Comparison of ENCODE assay signal across 8 mouse cellular contexts in the genomic region with DNA sequence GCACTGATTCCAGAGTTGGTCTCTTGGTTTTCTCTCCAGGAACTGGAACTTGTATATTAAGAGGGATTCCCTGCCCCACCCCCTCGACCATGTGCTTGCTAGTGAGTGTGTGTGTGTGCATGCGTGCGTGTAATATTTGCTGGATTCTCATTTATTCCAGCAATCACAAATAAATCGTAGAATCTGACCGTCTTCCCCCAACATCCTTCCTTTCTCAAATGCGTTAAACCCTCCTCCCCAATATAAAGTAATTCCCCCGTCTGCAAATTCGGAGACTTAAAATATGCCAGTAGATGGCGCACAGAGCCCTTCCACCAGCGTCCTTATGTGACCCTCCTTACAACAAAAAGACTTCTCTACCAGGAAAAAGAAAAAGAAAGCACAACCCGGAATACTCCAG. TPM values are rescaled to one million over a fixed set of nuclear protein-coding genes. Genes with fewer than 3 reads are reported as not detected.
DNase-seq lines count a peak whose midpoint lies in the region; ATAC-seq and TF ChIP-seq lines count a peak whose summit lies in the region.

No protein-coding gene starts in this region.

- TF ChIP-seq EP300 in heart, postnatal 0 days (IDR thresholded peaks at IDR 0.05; ENCODE audit: low read depth) = no peak
- no peak for TF ChIP-seq EP300 in liver, postnatal 0 days (IDR thresholded peaks at IDR 0.05; ENCODE audit: low read depth)

- no peak overlapping the region for H3K9ac ChIP-seq in heart, postnatal 0 days (replicated peaks; ENCODE audit: low read depth, low read length)
- no peak overlapping the region for H3K9ac ChIP-seq in liver, postnatal 0 days (replicated peaks)
- no peak overlapping the region for H3K9ac ChIP-seq in neural tube, embryonic 13.5 days

- 1% methylated on average over 11 of the region's 11 CpGs for WGBS in embryonic facial prominence, embryonic 10.5 days
- 3% methylated on average over 11 of the region's 11 CpGs for WGBS in heart, postnatal 0 days
- WGBS in liver, postnatal 0 days (ENCODE audit: insufficient replicate concordance) = under 1% methylated on average over 11 of the region's 11 CpGs
- WGBS in neural tube, embryonic 13.5 days = 0% methylated on average over 11 of the region's 11 CpGs

- ATAC-seq in heart, postnatal 0 days (ENCODE audit: insufficient read depth, low read depth) = no peak
- no peak for ATAC-seq in liver, postnatal 0 days
- ATAC-seq in neural tube, embryonic 13.5 days (ENCODE audit: low read depth) = no peak

- H3K27me3 ChIP-seq in embryonic facial prominence, embryonic 10.5 days (replicated peaks; ENCODE audit: low read depth, poor library complexity, severe bottlenecking) = peaks cover 13% of the 10 kb centered on the region
- no peaks in the 10 kb centered on the region for H3K27me3 ChIP-seq in heart, postnatal 0 days (ENCODE audit: control insufficient read depth, insufficient read depth, low read length)
- H3K27me3 ChIP-seq in liver, postnatal 0 days (ENCODE audit: insufficient read depth, low read length) = peaks cover 6% of the 10 kb centered on the region; the same call in 1 of the 2 replicates
- H3K27me3 ChIP-seq in neural tube, embryonic 13.5 days = peaks cover 11% of the 10 kb centered on the region

- no peaks in the 10 kb centered on the region for H3K36me3 ChIP-seq in embryonic facial prominence, embryonic 10.5 days (replicated peaks)
- no peaks in the 10 kb centered on the region for H3K36me3 ChIP-seq in heart, postnatal 0 days (replicated peaks; ENCODE audit: control insufficient read depth, insufficient read depth, low read length)
- H3K36me3 ChIP-seq in liver, postnatal 0 days (replicated peaks; ENCODE audit: insufficient read depth, low read length) = no peaks in the 10 kb centered on the region
- H3K36me3 ChIP-seq in neural tube, embryonic 13.5 days = no peaks in the 10 kb centered on the region

- H3K4me3 ChIP-seq in embryonic facial prominence, embryonic 10.5 days = peak overlapping the region; percentile 94; the same call in 1 of the 2 replicates
- H3K4me3 ChIP-seq in heart, postnatal 0 days (ENCODE audit: low read depth, low read length) = peak overlapping the region; percentile 94
- H3K4me3 ChIP-seq in liver, postnatal 0 days (ENCODE audit: low read depth, low read length) = no peak overlapping the region
- H3K4me3 ChIP-seq in neural tube, embryonic 13.5 days = peak overlapping the region; percentile 16

- H3K9me3 ChIP-seq in embryonic facial prominence, embryonic 10.5 days = no peaks in the 10 kb centered on the region
- no peaks in the 10 kb centered on the region for H3K9me3 ChIP-seq in heart, postnatal 0 days (replicated peaks; ENCODE audit: control insufficient read depth, low read length)
- H3K9me3 ChIP-seq in liver, postnatal 0 days (ENCODE audit: low read length) = no peaks in the 10 kb centered on the region
- H3K9me3 ChIP-seq in neural tube, embryonic 13.5 days = no peaks in the 10 kb centered on the region

- TF ChIP-seq CTCF in heart, postnatal 0 days (IDR thresholded peaks at IDR 0.05; ENCODE audit: low read depth) = peak; percentile 70
- TF ChIP-seq CTCF in liver, postnatal 0 days (IDR thresholded peaks at IDR 0.05; ENCODE audit: low read depth) = peak; percentile 77

- peak; percentile 81 for DNase-seq in CD4-positive helper T cell, adult 2 months (ENCODE audit: low read depth, low spot score)
- DNase-seq in adipocyte (ENCODE audit: low spot score) = peak; percentile 72
- DNase-seq in embryonic facial prominence, embryonic 10.5 days (ENCODE audit: low spot score) = peak; percentile 69
- peak; percentile 74 for DNase-seq in heart, postnatal 0 days (ENCODE audit: low spot score)
- DNase-seq in kidney, postnatal 10 days = peak; percentile 71
- peak; percentile 41 for DNase-seq in liver, postnatal 0 days
- DNase-seq in thymus, postnatal 4 days = peak; percentile 74

- H3K4me1 ChIP-seq in embryonic facial prominence, embryonic 10.5 days = peaks cover 23% of the 10 kb centered on the region
- 0 out of 2 replicates have a peak, but pooled peaks cover 3% of the 10 kb centered on the region for H3K4me1 ChIP-seq in heart, postnatal 0 days (ENCODE audit: control insufficient read depth, insufficient read depth)
- peaks cover 17% of the 10 kb centered on the region for H3K4me1 ChIP-seq in liver, postnatal 0 days (ENCODE audit: insufficient read depth)
- H3K4me1 ChIP-seq in neural tube, embryonic 13.5 days (replicated peaks) = peaks cover 25% of the 10 kb centered on the region

- no peak overlapping the region for H3K27ac ChIP-seq in embryonic facial prominence, embryonic 10.5 days (replicated peaks)
- no peak overlapping the region for H3K27ac ChIP-seq in heart, postnatal 0 days (ENCODE audit: low read depth)
- no peak overlapping the region for H3K27ac ChIP-seq in liver, postnatal 0 days (ENCODE audit: low read depth)
- H3K27ac ChIP-seq in neural tube, embryonic 13.5 days (replicated peaks) = no peak overlapping the region

- peak overlapping the region; percentile 98 for H3K4me2 ChIP-seq in heart, postnatal 0 days (ENCODE audit: low read depth, low read length)
- peak overlapping the region; percentile 100 for H3K4me2 ChIP-seq in liver, postnatal 0 days (ENCODE audit: low read depth, low read length)
- peak overlapping the region; percentile 64 for H3K4me2 ChIP-seq in neural tube, embryonic 13.5 days

RNA-seq across cellular contexts. Expression of a gene that starts 2.2 kb away (rescaled TPM):
- polyA plus RNA-seq in embryonic facial prominence, embryonic 10.5 days (2016; fragmentation: Nextera tagmentation; extraction: Ambion mirVana) = 46.5 and 55.4 TPM in 2 replicates
- 5.1 and 27.2 TPM in 2 replicates for total RNA-seq in heart, postnatal 0 days (2014; rRNA removed; ENCODE audit: low replicate concordance)
- polyA plus RNA-seq in heart, postnatal 0 days (2015; fragmentation: Nextera tagmentation; extraction: Ambion mirVana) = 13.5 and 14.6 TPM in 2 replicates
- 28.5 and 34.8 TPM in 2 replicates for polyA plus RNA-seq in liver, postnatal 0 days (2015; fragmentation: Nextera tagmentation; extraction: Ambion mirVana)
- 73.6 and 76.0 TPM in 2 replicates for polyA plus RNA-seq in neural tube, embryonic 13.5 days (2015; fragmentation: Nextera tagmentation; extraction: Ambion mirVana)

RNA-seq across cellular contexts. Expression of a gene that starts 59.1 kb away (rescaled TPM):
- 15.0 and 17.9 TPM in 2 replicates for polyA plus RNA-seq in embryonic facial prominence, embryonic 10.5 days (2016; fragmentation: Nextera tagmentation; extraction: Ambion mirVana)
- total RNA-seq in heart, postnatal 0 days (2014; rRNA removed; ENCODE audit: low replicate concordance) = 13.2 and 25.5 TPM in 2 replicates
- polyA plus RNA-seq in heart, postnatal 0 days (2015; fragmentation: Nextera tagmentation; extraction: Ambion mirVana) = 5.0 and 5.3 TPM in 2 replicates
- 3.4 and 3.5 TPM in 2 replicates for polyA plus RNA-seq in liver, postnatal 0 days (2015; fragmentation: Nextera tagmentation; extraction: Ambion mirVana)
- polyA plus RNA-seq in neural tube, embryonic 13.5 days (2015; fragmentation: Nextera tagmentation; extraction: Ambion mirVana) = 9.5 and 12.3 TPM in 2 replicates
